Mouse (Mus musculus) forebrain, embryonic 10.5 days (tissue): ENCODE results near the gene Ttc33. TPM values are rescaled to one million over a fixed set of nuclear protein-coding genes. Genes with fewer than 3 reads are reported as not detected.

Source experiments
- DNase-seq: peaks from one replicate; pipeline ENCODE4 v3.0.0-alpha.2; 2017; ENCODE audit warnings: low spot score; ENCODE audit errors: extremely low spot score
- H3K27ac ChIP-seq: fragments of 300-500 bp; sonication (generic); 2 replicates; pipeline ENCODE4 v1.5.1; 2016; ENCODE audit warnings: mild to moderate bottlenecking
- H3K27me3 ChIP-seq: fragments of 300-500 bp; sonication (generic); 2 replicates; pipeline ENCODE4 v1.6.1; 2016; ENCODE audit warnings: mild to moderate bottlenecking; ENCODE audit not compliant: poor library complexity, severe bottlenecking
- H3K36me3 ChIP-seq: fragments of 300-500 bp; sonication (generic); replicated peaks from 2 replicates; pipeline ENCODE4 v1.6.1; 2016; ENCODE audit warnings: mild to moderate bottlenecking, moderate library complexity
- H3K4me1 ChIP-seq: fragments of 300-500 bp; sonication (generic); 2 replicates; pipeline ENCODE4 v1.6.1; 2016
- H3K4me3 ChIP-seq: fragments of 300-500 bp; sonication (generic); 2 replicates; pipeline ENCODE4 v1.5.1; 2016; ENCODE audit warnings: mild to moderate bottlenecking, moderate library complexity
- H3K9me3 ChIP-seq: fragments of 300-500 bp; sonication (generic); 2 replicates; pipeline ENCODE4 v1.6.1; 2016; ENCODE audit warnings: mild to moderate bottlenecking, moderate library complexity
- WGBS: fragments of 180-500 bp; shearing (Covaris S2); methylation state at CpG from one replicate; pipeline ENCODE4 v1.1.7; 2016; 5-methylcytosine and 5-hydroxymethylcytosine counted together
- polyA plus RNA-seq: library from polyadenylated mRNA; unstranded; fragments of >200 nt; fragmentation: Nextera tagmentation; extraction: Ambion mirVana; gene quantifications from 2 replicates; pipeline ENCODE4 v1.2.1, GENCODE M21; 2016

The Ttc33 gene
- polyA plus RNA-seq, 1 experiment from 2014 or later, result 34.1 TPM

DNA sequence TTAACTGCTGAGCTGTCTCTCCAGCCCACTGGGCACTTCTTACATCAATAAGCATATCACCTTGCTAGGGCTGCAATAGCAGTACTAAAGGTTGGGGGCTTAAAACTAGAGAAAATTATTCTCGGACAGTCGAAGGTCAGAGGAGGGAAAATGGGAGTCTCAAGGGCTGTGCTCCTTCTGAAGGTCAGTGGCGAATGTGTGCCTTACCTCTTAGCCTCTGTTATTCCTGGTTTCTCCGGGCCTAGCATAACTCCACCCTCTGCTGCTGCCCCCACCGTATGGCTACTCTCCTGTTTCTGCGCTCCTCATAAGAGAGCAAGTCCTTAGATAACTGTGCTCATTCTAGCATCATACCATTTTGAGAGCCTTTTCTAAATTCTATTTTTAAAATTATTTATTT is 33.2 kb upstream of the Ttc33 start:
- Histone ChIP-seq H3K4me1 (peaks cover 19% of the 10 kb centered on the region; the same call in 1 of the 2 replicates), H3K9me3 (no peaks in the 10 kb centered on the region), H3K27ac (no peak overlapping the region), H3K36me3 (0 out of 2 replicates have a peak, but pooled peaks cover 5% of the 10 kb centered on the region), H3K27me3 (no peaks in the 10 kb centered on the region), H3K4me3 (no peak overlapping the region)
- no peak for DNase-seq
- 93% methylated on average over 6 of the region's 6 CpGs for WGBS

GRCm38 (mm10) chr15:5154621-5155020 is 30.7 kb upstream of the Ttc33 start:
- 92% methylated on average over 9 of the region's 9 CpGs for WGBS
- H3K27ac ChIP-seq, result no peak overlapping the region
- H3K27me3 ChIP-seq, result no peaks in the 10 kb centered on the region
- H3K9me3 ChIP-seq, result no peaks in the 10 kb centered on the region
- H3K4me3 ChIP-seq, result no peak overlapping the region
- no peak for DNase-seq
- H3K36me3 ChIP-seq, result no peaks in the 10 kb centered on the region
- H3K4me1 ChIP-seq, result peaks cover 10% of the 10 kb centered on the region; the same call in 1 of the 2 replicates

DNA sequence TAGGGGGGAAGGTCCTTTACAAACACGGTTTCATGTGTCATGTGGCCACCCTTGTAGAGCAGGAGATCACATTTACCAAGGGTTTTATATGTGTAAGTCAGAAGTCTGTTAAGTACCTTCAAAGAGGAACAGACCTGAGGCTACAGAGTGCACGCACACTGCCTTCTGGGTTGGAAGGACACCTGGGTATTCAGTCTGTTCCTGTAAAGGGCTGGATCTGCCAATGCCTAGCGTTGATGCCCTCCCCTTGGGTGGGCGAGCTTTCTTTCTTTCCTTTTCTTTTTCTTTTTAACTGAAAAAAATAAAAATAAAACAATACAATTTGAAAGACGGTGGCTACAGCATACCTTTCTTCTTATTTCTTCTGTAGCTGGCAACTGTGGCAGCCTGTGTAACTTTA is 30.2 kb upstream of the Ttc33 start:
- WGBS, result 87% methylated on average over 5 of the region's 5 CpGs
- H3K27ac ChIP-seq, result no peak overlapping the region
- DNase-seq, result no peak
- H3K36me3 ChIP-seq, result no peaks in the 10 kb centered on the region
- H3K4me1 ChIP-seq, result peaks cover 10% of the 10 kb centered on the region; the same call in 1 of the 2 replicates
- no peaks in the 10 kb centered on the region for H3K9me3 ChIP-seq
- no peaks in the 10 kb centered on the region for H3K27me3 ChIP-seq
- no peak overlapping the region for H3K4me3 ChIP-seq

DNA sequence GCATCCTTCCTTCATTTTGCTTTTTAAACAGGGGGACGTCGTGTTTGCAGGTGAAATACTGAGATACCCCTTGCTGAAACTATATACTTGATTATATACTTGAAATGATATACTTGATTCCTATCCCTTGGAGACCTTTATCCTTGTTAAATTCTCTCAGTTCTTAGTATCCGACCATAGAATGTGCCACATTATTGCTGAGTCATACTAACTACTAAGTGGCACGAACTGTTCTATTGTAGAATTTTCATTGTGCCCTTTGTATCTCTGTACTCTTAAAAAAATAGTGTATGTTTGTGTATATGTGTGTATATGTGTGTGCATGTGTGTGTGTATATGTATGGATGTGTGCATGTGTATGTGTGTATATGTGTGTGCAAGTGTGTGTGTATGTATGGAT is 29.0 kb upstream of the Ttc33 start:
- WGBS, result 91% methylated on average over 4 of the region's 4 CpGs
- DNase-seq, result no peak
- H3K36me3 ChIP-seq, result peaks cover 8% of the 10 kb centered on the region
- H3K4me1 ChIP-seq, result peaks cover 10% of the 10 kb centered on the region; the same call in 1 of the 2 replicates
- no peak overlapping the region for H3K4me3 ChIP-seq
- no peaks in the 10 kb centered on the region for H3K9me3 ChIP-seq
- no peak overlapping the region for H3K27ac ChIP-seq
- no peaks in the 10 kb centered on the region for H3K27me3 ChIP-seq

- DNase-seq, result no peak
- no peak overlapping the region for H3K4me3 ChIP-seq
- no peaks in the 10 kb centered on the region for H3K27me3 ChIP-seq
- peaks cover 10% of the 10 kb centered on the region; the same call in 1 of the 2 replicates for H3K4me1 ChIP-seq
- H3K27ac ChIP-seq, result no peak overlapping the region
- H3K9me3 ChIP-seq, result no peaks in the 10 kb centered on the region
- peaks cover 14% of the 10 kb centered on the region for H3K36me3 ChIP-seq
- WGBS, result 93% methylated on average over 1 of the region's 1 CpGs
Observed at GRCm38 (mm10) chr15:5157386-5157785, 27.9 kb upstream of the Ttc33 start.

- Histone ChIP-seq H3K27me3 (no peaks in the 10 kb centered on the region), H3K4me1 (peaks cover 10% of the 10 kb centered on the region; the same call in 1 of the 2 replicates), H3K4me3 (no peak overlapping the region), H3K36me3 (peaks cover 27% of the 10 kb centered on the region), H3K9me3 (no peaks in the 10 kb centered on the region), H3K27ac (no peak overlapping the region)
- DNase-seq, result no peak
- 89% methylated on average over 6 of the region's 6 CpGs for WGBS
Observed at GRCm38 (mm10) chr15:5158827-5159226, 26.5 kb upstream of the Ttc33 start.

DNA sequence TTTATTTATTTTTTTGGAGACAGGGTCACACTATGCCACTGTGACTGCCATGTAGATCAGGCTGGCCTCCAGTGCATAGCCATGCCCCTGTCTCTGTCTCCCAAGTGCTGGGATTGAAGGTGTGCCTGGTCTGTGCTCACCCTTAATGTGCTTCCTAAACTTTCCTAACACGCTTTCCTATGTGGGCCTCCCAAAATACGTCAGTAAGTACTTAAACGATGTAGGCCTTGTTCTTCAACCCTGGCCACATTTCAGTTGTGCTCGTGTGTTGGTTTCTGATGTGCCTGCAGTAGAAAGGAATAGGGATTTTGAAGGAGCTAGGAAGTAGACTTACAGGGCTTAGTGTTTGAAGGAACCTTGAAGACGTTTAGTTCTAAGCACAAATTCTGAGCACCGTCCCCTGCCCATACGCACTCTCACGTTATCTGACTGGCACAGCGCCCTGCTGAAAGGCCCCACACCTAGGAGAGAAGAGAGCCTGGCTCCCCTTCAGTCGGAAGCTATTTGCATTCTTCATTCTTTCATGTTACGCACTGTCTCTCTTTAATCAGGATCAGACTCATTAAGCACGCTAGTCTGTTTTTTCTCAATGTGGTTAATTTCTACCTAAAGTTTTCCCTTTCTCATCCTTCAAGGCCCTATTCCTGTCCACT is 20.1 kb upstream of the Ttc33 start:
- Histone ChIP-seq H3K27me3 (no peaks in the 10 kb centered on the region), H3K36me3 (peaks cover 74% of the 10 kb centered on the region), H3K27ac (no peak overlapping the region), H3K4me3 (no peak overlapping the region), H3K4me1 (no peaks in the 10 kb centered on the region), H3K9me3 (no peaks in the 10 kb centered on the region)
- WGBS, result 94% methylated on average over 12 of the region's 12 CpGs
- DNase-seq, result no peak

DNA sequence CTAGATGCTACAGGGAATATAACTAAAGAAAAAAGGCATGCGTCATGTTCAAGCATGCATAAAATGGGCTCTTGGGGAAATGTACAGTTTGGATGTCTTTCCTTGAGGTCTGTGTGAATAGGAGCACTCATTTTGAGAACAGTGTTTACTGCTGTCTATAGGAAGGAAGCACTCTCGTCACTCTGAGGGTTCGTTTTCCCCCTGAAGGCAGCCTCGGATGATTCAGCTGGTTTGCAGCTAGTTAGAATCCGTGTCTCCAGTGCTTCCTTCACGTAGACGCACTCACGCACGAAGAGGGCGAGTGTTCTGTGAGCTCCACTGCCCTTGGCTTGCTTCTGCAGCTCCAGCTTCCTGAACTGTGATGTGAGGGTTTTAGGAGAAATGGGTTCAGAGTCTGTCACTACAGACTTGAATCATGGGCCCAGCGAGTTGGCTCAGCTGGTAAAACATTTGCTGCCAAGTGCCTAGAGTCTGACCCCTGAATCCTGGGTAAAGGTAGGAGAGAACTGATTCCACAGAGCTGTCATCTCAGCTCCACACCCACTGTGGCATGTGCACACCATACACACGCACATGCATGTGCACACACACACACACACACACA is 12.0 kb upstream of the Ttc33 start:
- H3K9me3 ChIP-seq, result no peaks in the 10 kb centered on the region
- DNase-seq, result no peak
- H3K27ac ChIP-seq, result no peak overlapping the region
- no peaks in the 10 kb centered on the region for H3K27me3 ChIP-seq
- H3K36me3 ChIP-seq, result peaks cover 85% of the 10 kb centered on the region
- no peaks in the 10 kb centered on the region for H3K4me1 ChIP-seq
- no peak overlapping the region for H3K4me3 ChIP-seq
- 90% methylated on average over 12 of the region's 12 CpGs for WGBS

DNA sequence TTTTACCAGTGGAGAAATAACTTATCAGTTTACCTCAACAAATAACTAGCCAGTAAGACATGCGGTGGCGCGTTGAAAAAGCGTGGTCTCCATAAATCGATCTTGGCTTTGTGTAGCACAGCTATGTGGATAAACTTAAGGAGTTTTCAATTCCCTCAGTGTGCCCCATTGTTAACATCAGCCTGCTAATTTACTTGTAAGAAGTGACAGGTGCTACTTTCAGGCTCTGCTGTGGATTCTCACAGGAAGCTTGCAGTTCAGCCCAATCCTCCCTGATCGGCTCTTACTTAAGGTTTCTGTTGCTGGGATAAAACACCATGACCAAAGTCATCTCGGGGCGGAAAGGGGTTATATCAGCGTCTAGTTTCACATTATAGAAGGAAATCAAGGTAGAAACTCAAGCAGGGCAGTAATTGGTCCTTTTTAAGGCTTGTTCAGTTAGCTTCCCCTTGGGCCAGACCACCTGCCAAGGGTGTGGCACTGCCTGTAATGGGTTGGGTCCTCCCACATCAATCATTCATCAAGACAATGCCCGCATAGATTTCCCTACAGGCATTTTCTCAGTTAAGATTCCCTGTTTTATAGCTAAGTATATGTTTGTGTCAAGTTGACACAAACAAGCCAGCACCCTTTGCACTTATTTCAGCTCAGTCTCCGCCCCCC is 526 bp upstream of the Ttc33 start:
- Histone ChIP-seq H3K27me3 (no peaks in the 10 kb centered on the region), H3K27ac (peak overlapping the region; percentile 91), H3K9me3 (no peaks in the 10 kb centered on the region), H3K36me3 (peaks cover 3% of the 10 kb centered on the region; the same call in 1 of the 2 replicates), H3K4me1 (peaks cover 22% of the 10 kb centered on the region), H3K4me3 (peak overlapping the region; percentile 96)
- WGBS, result 53% methylated on average over 10 of the region's 11 CpGs
- DNase-seq, result no peak

DNA sequence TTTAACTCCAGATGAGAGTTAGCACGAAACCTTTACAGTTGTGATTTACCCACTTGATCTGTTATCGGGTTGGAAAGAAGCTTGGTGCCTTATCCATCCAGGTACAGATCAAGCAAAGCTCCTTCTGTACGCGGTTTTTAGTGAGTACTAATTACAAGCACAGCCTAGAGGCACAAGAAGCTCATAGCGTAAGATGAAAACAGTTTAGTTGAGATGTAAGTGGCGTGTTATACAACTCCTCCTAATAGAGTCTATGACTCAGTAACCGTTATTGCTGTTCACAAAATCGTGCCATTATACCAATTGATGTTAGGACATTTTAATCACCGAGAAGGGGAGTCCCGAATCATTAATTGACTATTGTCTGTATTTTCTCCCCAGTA is 959 bp downstream of the Ttc33 start:
- no peaks in the 10 kb centered on the region for H3K27me3 ChIP-seq
- H3K4me3 ChIP-seq, result peak overlapping the region; percentile 96
- WGBS, result 44% methylated on average over 10 of the region's 10 CpGs
- no peak for DNase-seq
- no peaks in the 10 kb centered on the region for H3K9me3 ChIP-seq
- H3K36me3 ChIP-seq, result peaks cover 14% of the 10 kb centered on the region
- H3K27ac ChIP-seq, result peak overlapping the region; percentile 91
- H3K4me1 ChIP-seq, result peaks cover 22% of the 10 kb centered on the region

GRCm38 (mm10) chr15:5187116-5187515 is 1.8 kb downstream of the Ttc33 start:
- H3K36me3 ChIP-seq, result peaks cover 17% of the 10 kb centered on the region
- H3K27ac ChIP-seq, result no peak overlapping the region
- H3K4me3 ChIP-seq, result no peak overlapping the region
- peaks cover 22% of the 10 kb centered on the region for H3K4me1 ChIP-seq
- H3K27me3 ChIP-seq, result no peaks in the 10 kb centered on the region
- WGBS, result 56% methylated on average over 4 of the region's 4 CpGs
- no peak for DNase-seq
- H3K9me3 ChIP-seq, result no peaks in the 10 kb centered on the region

DNA sequence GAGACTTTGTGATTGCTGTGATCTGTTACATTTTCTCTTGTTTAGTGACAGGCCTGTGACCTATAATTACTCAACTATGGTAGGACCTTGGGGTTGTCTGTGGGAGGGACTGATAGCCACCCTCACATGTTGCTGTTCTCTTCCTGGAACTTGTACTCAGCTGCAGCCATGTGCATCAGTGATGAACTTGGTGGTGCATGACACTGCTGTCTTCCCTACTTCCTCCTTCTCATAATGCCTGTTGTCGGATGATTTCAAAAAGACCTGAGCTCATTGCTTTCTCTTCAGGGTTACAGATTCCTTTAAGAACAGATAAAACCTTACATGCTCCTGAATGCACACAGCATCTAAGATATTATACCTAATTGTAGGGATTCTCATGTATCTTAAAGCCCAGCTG is 2.7 kb downstream of the Ttc33 start:
- no peak overlapping the region for H3K27ac ChIP-seq
- no peak overlapping the region for H3K4me3 ChIP-seq
- H3K4me1 ChIP-seq, result peaks cover 22% of the 10 kb centered on the region
- DNase-seq, result no peak
- H3K9me3 ChIP-seq, result no peaks in the 10 kb centered on the region
- WGBS, result 100% methylated on average over 1 of the region's 1 CpGs
- H3K27me3 ChIP-seq, result no peaks in the 10 kb centered on the region
- peaks cover 17% of the 10 kb centered on the region for H3K36me3 ChIP-seq

- Histone ChIP-seq H3K4me1 (peaks cover 13% of the 10 kb centered on the region), H3K27me3 (no peaks in the 10 kb centered on the region), H3K36me3 (peaks cover 17% of the 10 kb centered on the region), H3K4me3 (no peak overlapping the region), H3K27ac (no peak overlapping the region), H3K9me3 (no peaks in the 10 kb centered on the region)
- no peak for DNase-seq
- 82% methylated on average over 10 of the region's 10 CpGs for WGBS
Observed at GRCm38 (mm10) chr15:5189504-5190093, 4.3 kb downstream of the Ttc33 start.
